Mouse (Mus musculus) natural killer cell, adult 2 months (primary cell): Measurements from ENCODE around the gene Csk.

Source experiments
- DNase-seq, 2 experiments: peaks; one replicate each; pipeline ENCODE4 v3.0.0; 2022; ENCODE audit warnings: low spot score in 2 of 2

Csk gene

DNA sequence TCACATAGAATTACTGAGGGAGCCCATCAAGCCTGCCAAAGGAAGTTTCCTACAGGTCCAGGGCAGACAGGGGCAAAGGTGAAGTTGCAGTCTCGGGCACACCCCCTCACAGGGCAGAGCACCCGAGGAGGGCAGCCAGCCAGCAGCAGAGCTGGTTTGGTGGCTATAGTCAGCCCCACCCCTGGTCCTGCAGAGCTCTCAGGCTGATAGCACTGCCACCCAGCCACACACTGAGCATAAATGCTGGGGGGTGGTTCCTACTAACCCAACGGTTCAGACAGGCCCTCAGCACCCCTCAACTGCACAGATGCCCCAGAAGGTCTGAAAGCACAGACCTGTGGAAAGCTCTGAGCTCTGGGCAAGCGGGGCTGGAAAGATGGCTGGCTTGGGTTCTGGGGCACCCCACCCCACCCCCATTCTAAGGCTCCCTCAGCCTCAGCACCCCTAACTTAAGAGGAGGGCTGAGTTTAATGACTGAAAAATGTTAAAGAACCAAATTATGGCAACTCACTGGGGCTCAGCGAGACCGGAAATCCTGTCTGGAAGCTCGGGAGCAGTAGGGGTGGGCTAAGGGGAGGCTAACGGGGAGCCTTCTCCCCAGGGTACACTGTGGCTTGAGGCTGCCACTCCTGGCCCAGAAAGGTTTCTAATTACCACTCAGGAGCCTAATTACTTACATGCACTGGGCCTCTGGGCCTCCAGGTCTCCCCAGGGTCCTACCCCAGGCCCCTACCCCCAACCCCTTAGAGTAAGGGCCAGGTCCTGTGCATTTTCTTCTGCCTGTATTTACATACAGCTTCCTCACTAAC lies 14.6 kb downstream of the Csk start:
- DNase-seq = peak; percentile 38 to 62

DNA sequence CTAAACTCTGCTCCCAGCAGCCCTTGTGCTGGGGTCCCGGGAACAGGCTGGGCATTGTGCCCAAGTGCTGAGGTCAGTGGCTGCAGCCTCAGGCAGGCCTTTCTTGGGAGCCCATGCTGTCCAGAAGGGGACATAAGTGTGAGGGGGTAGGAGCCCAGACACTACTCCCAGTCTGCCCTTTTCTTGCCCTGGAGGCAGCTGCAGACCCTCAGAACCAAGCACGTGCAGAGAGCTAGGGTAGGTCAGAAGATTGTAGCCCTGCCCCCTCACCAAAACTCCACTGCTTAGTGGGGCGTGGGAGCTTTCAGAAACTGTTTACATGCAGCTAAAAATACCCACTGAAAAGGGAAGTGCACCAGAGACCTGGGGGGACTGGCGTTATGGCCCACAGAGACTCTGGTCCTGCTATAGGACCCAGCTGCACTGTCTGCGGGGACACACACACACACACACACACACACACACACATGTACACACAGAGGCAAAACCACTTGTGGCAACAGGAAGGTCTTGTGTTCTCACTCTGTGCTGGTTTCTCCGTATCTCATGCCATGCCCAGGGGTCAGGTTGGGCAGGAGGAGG lies 15.6 kb downstream of the Csk start:
- DNase-seq = peak; percentile 61 to 80

DNA sequence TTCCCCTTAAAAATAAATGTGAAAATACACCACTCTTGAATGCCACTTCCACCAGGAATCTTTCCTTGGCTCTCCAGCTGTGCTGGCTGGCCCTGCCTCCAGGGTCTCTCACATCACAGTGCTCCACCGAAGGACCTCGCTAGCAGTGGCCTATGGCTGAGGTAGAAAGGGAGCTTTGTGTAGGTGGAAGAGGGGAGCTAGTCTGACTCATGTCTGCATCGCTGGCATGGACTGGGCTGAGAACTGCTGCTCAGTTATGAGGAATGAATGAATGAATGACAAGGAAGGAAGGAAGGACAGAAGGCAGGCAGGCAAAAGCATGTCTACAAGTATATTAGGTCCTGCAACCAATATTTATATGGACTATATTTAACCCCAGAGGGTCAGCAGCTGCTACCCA lies 16.2 kb downstream of the Csk start:
- no peak for DNase-seq

DNA sequence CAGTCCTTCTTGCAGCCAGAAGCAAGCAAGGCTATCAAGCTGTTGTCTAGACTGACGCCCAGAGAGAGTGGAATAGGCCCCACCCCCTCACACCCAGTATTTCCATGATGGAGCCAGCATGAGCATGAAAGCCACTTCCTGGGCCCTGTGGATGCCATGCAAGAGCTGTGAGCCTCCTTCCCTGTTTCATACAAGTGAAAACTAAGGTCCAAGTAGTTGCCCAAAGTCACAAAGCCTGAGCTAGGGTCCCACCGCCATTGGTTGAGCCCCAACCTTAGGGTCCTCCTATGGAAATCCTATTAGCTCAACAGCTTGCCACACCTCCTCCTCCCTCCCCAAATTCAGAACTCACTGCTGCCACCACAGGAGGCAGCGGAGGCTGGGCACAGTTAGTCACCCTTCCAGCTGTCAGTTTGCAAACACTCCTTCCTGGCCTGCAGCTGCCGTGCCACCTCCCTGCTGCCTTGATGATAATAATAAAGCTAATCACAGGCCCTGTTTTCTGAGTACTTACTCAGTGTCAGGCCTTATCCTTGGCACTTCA lies 19.9 kb downstream of the Csk start:
- peak; percentile 42 to 62 for DNase-seq

DNA sequence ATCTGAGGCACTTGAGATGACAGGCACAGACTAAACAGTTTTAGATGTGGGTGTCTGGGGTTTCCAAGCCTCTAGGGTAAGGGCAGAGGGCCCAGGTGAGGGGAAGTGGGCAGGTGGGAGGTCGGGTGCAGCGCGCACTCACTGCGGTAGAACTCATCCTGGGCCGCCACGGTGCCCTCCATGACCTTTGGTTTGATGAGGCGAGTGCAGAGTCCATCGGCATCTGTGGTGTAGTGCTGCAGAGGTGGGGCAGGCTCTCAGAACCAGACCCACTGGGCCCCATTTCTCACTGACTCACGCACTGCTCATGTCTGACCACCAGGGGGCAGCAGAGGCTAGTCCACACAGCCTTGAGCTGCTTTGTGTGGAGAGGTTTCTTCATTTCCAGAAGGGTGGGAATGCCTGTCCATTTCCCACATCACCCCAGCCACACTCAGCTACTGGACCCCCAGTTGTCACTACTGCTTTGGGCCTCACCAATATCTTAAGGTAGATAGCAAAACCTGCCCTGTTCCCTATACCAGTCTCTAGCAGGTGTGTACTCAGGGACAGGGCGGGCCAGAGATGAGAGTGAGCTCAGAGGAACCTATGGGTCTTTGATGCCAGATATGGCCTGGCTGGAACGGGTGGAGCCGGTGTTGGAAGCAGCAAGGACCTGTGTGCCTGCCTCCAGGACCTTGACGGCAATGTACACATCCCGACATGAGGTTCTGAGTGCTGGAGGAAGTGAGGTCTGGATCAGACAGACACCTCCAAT lies 24.1 kb downstream of the Csk start:
- peak; percentile 68 to 83 for DNase-seq

DNA sequence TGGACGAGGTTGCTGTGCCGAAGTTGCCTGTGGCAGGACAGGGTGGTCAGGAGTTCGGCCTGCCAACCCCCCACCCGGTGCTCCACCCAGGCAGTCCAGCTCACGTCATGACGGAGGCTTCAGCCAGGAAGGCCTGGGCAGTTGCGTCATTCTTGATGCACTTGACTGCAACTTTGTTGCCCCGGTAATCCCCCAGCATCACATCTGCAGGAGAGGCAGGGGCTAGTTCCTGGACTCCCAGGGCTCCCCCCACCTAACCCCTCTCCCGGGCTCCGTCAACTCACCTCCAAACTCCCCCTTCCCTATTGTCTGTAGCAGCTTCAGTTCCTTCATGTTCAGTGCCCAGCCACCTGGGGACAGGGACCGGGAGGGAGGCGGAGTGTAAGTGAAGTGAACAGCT lies 24.7 kb downstream of the Csk start:
- DNase-seq = no peak

DNA sequence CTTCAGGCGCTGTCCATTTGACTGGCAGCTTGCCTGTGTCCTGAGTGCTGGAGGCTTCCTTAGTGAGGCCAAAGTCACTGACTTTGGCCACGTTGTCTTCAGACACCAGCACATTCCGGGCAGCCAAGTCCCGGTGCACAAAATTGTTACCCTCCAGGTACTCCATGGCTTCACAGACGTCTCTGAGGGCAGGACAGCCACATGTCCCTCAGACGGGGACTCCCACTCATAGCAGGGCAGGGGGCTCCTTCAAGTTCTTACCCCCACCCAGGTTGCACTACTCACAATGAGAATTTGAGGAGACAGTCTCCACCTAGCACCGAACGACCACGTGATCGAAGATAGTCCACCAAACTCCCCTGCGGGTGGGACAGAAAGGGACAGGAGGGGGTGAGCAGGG lies 25.5 kb downstream of the Csk start:
- no peak for DNase-seq

DNA sequence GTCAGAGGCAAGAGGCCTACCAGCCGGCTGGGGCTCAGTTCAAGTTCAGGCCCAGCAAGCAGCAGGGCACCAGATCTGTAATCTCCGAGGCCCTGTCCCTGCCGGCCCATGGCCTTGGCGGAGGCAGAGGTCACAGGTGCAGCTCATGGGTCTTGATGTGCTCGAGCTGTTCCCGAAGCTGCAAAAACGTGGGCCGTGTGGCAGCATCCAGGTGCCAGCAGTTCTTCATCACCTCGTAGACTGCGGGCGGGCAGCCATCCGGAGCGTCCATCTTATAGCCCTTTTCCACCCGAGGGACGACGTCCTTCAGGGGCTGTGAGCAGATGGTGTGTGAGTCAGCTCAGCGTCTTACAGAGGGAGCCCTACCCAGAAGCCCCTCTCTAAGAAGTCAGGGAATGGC lies 26.2 kb downstream of the Csk start:
- no peak for DNase-seq

DNA sequence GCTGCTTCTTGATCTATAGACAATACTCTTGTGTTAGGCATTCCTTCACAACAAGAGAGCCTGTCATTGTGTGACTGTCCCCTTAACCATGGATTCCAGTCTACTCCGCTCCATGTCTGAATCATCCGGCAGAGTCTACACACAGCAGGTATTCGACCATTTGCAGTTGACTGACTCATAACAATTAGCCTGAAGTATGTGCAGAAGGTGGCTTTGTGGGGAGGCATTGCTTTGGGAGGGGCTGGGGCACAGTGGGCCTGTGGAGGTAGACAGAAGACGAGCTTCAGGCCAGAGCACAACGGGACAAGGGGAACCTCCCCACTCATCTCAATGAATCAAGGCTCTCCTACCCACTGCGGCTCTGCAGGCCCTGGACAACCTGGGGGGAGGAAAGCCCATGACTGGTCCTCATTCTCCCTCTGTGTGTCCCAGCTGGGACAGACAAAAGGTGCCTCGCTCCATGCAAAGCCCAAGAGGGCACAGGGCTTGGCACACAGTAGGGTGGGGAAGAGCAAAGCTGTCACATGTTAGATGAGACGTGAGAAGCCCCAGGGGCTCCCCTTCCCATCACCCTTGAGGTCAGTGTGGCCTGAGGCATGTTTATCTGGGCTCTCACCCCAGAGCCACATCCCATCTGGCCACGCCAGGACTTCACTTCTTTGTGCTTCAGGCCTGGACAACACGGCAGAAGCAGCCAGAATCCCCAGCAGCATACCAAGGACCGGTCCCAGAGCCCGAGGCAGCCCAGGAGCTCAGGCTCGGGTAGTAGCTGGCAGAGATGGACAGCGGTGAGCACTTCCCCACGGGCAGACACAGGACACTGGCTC lies 27.5 kb downstream of the Csk start:
- no peak for DNase-seq

DNA sequence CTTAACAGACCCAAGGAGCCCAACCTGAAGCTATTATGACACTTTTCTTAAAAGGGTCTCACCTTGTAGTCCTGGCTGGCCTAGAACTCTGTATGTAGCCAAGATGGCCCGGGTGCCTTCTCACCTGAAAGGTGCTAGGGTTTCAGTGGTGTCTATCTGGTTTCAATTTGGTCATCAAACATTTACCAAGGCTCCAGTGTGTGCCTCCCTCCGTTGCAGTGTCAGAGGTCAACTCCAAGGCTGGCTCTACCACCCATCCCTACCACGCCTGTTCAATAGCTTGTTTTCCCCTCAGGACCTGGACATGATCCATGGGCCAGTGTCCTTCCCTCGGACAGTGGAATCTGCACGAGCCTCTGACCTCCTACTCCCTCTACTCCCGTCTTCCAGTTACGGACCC lies 29.1 kb downstream of the Csk start:
- no peak for DNase-seq

DNA sequence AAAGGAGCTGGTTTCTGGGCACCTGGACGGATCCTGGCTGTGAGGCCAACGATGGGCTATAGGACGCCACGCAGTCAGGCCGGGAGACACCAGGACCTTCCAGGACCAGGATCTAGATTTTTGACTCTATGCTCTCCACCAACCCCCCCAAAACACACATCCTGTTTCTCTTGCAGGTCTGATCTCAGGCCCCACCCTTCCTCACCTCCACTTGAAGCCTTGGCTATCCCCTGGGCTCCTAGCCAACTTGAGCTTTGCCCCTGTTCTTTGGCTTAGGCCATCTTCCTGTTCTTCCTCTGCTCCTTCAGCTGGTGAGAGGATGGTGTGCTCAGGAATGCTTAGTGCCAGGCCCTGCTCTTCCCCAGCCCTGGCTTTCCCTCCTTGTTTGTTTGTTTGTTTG lies 32.8 kb downstream of the Csk start, which contains the start of gene Lman1l:
TSS of gene Lman1l (minus strand) at position 101 of the 400 bp plus-strand sequence.
- DNase-seq = no peak

DNA sequence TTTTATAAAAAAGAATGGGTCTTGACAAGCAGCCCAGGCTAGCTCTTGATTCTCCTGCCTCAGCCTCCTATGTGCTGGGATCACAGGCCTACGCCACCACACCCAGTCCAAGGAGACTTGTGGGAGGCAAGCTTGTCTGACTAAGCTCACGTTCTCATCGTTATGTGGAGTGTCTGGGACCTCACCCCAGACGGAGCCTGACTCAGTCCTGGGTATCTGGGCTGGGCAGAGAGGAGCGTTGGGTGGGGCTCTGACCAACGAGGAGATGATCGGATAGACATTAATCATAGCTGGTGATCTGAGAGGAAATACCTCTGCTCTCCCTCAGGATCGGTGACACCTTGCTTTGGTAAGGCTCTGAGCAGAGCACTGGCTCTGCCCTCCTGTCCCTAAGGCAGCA lies 34.6 kb downstream of the Csk start:
- DNase-seq = no peak

DNA sequence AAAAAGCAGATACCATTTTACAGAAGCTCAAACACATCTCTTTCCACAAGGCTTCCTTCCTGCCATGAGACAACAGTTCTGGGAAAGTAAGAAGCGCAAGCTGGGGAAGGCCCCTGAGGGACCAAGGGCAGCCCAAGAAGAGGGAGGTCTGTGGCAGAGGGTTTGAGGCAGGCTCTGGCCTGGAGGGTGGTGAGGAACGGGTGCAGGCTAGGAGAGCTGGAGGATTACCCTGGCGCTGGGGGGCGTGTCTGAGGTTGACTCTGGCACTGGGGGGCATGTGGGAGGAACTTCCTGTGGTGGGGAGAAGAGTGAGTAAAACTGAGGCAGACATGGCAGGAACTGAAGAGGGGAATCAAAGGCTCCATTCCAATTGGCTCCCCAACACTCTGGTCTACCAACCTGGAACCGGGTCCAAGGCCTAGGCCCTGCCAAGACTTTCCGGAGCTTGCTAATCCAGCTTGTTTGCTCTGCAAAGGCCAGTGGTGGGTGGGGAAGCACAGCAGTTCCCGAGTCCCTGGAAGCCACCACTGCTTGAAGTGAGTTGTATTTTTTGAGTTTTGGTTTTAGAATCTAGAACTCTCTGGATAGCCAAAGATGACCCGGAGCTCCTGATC lies 35.8 kb downstream of the Csk start:
- no peak for DNase-seq

DNA sequence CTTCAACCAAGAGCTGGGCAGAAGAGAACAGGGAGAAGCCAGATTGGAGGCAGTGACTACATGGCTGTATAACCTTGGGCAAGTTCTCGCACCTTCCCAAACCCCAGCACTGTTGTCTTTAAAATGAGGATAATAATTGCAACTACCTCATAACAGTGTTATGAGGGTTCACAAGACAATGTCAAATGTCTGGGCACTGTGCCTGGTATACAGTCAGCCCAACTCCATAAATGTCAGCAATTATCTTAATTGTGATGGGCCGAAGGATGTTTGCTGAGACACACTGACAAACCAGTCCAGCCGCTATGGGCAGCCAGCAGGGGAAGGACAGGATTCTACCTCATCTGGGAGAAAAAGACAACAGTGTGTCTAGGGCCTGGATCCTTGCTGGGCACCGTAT lies 38.6 kb downstream of the Csk start:
- DNase-seq = no peak

DNA sequence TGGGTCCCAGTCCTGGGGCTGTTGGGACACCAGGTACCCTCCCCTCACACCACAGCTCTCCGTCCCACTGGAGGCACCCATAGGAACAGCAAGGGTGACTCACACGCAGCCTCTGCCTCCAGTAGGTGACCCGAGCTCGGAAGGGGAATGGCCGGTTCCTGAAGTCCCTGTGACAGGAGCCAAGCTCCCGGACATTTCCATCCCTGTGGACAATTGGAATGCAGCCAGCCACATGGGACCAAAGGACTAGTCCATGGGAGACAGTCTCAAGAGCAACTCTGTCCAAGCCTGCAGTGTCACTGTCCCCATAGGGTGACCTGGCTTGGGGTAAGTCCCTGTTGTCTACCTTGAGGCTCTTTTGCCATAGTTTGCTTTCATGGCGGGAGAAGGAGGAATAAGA lies 39.5 kb downstream of the Csk start:
- no peak for DNase-seq

DNA sequence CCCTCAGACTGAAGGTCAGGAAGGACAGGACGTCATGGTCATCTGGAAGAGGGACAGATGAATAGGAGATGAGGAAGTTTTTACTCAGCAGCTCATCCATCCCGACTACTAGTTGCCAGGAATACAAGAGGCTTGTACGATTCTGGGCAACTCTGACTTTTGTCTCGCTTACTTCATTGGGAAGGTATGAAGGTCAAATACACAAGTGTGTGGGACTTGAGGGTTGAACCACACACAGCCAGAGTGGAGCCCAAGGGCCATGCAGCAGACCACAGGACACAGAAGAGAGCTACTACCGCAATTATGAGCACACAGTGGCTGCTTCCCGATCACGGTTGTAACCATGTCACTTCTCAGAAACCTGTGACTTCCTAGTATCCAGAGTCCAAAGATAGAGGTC lies 40.8 kb downstream of the Csk start:
- DNase-seq = no peak

DNA sequence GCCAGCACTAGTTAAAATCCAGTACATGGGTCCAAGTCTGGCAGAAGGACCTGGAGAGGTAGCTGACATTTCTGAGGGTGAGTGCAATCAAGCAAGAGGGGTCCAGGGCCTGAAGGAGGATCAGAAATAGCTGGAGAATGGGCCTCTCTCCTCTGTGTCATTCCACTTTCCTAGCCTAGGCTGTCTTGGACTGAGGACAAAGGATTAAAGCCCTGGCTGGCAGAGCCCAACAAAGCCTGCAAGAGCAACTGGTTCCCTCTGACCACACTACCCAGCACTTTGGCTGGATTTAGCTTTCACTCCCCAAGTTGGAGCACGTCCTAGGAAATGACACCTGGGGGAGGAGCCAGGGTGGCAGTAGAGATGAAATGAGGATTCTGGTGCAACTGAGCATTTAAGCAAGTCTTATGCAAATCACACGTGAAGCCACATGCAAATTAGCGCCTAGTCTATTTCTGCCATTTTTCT lies 43.0 kb downstream of the Csk start:
- no peak for DNase-seq

DNA sequence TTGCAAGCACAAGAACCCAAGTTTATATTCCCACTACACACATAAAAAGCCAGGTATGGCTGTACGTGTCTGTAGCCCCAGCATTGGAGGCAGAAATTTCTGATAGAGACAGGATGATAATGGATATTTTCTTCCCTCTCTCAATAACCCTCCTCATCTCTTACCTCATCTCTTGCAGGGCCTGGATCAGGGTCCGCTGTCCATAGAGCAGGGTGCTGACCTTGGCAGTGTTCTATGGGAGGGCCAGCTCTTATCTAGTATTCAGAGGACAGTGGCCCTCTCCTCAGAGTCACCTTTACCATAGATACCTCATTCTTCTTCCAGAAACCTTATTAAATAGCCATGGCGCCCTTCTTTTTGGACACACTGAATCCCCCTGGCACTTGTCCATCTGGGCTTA lies 43.6 kb downstream of the Csk start:
- no peak for DNase-seq

DNA sequence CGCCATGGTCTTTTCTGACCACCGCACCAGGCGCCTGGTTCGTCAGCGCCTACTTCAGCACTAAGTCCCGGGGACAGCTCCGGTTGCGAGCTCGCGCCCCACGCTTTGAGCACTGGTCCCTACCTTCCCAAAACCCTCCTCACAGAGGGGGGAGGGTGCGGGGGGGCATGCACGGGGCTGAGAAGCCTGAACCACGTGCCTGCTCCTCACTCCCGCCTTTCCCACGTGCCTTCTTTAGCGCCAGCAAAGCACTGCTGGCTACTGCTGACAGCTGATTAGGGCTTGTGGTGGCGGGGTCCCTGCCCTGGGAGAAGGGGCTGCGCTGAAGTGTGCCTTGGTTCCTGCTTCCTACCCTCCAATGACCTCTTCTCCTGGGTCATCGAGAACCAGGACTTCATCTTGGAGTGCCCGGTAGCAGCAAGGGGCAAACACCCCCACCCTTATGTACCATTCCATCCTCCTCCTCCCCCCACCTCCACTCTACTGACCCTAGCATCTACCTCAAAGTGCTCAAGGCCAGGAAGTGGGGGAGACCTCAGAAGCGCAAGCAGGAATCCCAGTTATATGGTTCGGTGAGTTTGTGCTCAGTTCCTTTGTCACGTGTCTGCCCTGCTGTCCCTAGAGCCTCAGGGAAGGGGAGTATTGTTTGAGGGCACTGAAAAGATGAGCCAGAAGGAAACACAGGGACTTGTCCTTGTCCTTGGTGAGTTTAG lies 47.1 kb downstream of the Csk start, which contains the start of gene Cplx3:
TSS of gene Cplx3 (minus strand) at position 143 of the 713 bp plus-strand sequence.
- peak in 1 of 2 experiments; percentile 17 for DNase-seq

DNA sequence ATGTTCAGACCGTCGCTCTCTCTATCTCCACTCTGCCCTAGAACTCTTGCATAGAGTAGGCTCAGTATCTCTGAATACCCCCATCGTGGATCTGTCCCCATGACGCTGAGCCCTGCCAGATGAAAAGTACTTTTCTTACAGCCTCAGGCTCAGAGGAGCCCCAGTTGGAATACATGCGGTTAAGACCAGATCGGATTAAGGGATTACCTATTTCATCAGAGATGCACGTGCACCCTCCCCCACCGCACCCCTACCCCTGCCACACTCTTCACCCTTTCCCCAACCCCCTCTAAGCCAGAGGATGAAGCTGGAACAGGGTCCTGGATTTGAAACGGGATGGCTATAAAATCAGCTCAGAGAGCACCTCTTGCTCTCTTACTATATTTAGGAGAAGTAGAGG lies 47.9 kb downstream of the Csk start:
- DNase-seq = no peak
